In genomic region chr4:24763451-24763850, GRCm38 (mm10) we compare ENCODE assay signal across 14 mouse cellular contexts.
DNase-seq lines count a peak whose midpoint lies in the region; ATAC-seq lines count a peak whose summit lies in the region.
"Had no signal": no experiment of that assay in that cellular context is flagged by ENCODE, and none has a peak within 500 bp of the region (broad histone marks: within the 10 kb centered on the region; RNA-seq: fewer than 3 reads in every experiment).

No protein-coding gene starts in this region.

- DNase-seq in cerebellum, postnatal 10 days: no peak
- DNase-seq in brain, adult 2 months (ENCODE audit: low read depth, low spot score): peak; percentile 72
- peak; percentile 27 for DNase-seq in cerebellum, adult 8-10 months
- DNase-seq in cerebellum, postnatal 36 days: peak; percentile 10 to 35
- no peak for DNase-seq in layer of hippocampus, adult 9-11 months
- no peak for DNase-seq in gastrocnemius, postnatal 25 days
- DNase-seq: adrenal gland, adult 2 months; adrenal gland, postnatal 36 days; gastrocnemius, postnatal 10 days; heart, adult 2 months; kidney, adult 18-20 months had no signal

- peak; percentile 87 for ATAC-seq in cerebellum, adult (ENCODE audit: insufficient number of reproducible peaks, low FRiP score, low TSS enrichment)
- ATAC-seq: forebrain, embryonic 16.5 days; intestine, embryonic 15.5 days had no signal

Comparison
In these comparisons a context has a peak if more than half of its experiments do, and no peak if none do; other contexts are left out.
1. DNase-seq: peak in brain, adult 2 months (single experiment), cerebellum, adult 8-10 months (single experiment) and cerebellum, postnatal 36 days (2 of 2); none in cerebellum, postnatal 10 days (0 of 2), layer of hippocampus, adult 9-11 months (single experiment) and gastrocnemius, postnatal 25 days (single experiment).